Mouse (Mus musculus) ES-E14 (cell line): ENCODE measurements around the gene Csf3.

Experiments used
- CHD2 ChIP-seq: IDR thresholded peaks from 2 replicates; pipeline ENCODE4 v1.6.1; 2014; ENCODE audit warnings: mild to moderate bottlenecking, low read depth, low read length, inconsistent platforms
- HCFC1 ChIP-seq: IDR thresholded peaks from 2 replicates; pipeline ENCODE4 v1.6.1; 2012; ENCODE audit warnings: low read length, inconsistent platforms, borderline replicate concordance; ENCODE audit not compliant: insufficient read depth
- MAFK ChIP-seq: IDR thresholded peaks from 2 replicates; pipeline ENCODE4 v1.6.1; 2014; ENCODE audit warnings: mild to moderate bottlenecking, low read depth, low read length, inconsistent platforms; ENCODE audit not compliant: insufficient read depth
- ZC3H11A ChIP-seq: IDR thresholded peaks from 2 replicates; pipeline ENCODE4 v1.6.1; 2012; ENCODE audit warnings: low read depth, mild to moderate bottlenecking, inconsistent platforms, low read length, borderline replicate concordance
- ZNF384 ChIP-seq: IDR thresholded peaks from 2 replicates; pipeline ENCODE4 v1.6.1; 2012; ENCODE audit warnings: low read depth, low read length, inconsistent platforms

DNA sequence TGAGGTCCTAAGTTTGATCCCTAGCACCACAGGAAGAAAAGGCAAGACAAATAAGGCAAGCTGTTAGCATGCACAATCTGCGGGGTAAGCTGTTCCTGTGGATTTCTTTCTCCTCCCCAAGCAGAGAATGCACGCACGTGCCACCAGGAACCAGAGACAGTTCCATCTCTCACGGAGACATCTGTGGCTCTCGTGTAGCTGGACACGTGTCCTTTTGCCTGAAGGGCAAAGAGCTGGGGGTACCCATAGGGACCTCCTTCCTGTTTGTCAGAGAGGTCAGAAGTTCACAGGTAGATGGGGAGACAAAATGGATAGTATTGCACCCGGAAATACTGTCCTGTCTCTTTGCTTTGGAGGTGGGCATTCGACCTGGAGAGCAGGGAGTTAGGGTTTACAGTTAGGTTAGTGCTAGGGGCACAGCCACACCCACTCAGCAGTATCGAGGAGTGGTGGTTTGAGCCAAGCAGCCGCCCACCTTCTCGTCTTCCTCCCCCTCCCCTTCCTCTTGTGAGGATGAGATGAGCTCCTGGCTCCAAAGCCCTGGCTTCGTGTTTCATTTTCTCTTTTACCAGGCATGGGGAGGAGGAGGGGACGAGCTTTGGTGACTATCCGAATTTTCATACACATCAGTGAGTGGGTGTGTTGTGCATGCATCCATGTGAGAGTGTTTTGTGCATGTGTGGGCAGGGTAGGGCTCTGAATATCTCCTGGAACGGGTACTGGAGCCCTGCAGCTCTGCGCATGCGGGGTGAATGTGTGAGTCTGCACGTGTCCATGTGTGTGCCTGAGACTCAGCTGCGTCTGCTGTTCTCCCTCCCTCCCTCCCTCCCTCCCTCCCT is 46.0 kb downstream of the Csf3 start:
- TF ChIP-seq MAFK, result no peak
- TF ChIP-seq ZNF384, result no peak
- no peak for TF ChIP-seq HCFC1
- no peak for TF ChIP-seq CHD2
- TF ChIP-seq ZC3H11A, result no peak
